Mouse (Mus musculus) lung, adult 2 months (tissue): ENCODE results near the gene Prkg1.

ENCODE experiments used
- CTCF ChIP-seq: fragments of 200-500 bp; IDR thresholded peaks from 2 replicates; pipeline ENCODE4 v1.5.1; 2011; ENCODE audit warnings: mild to moderate bottlenecking, low read length, control low read depth; ENCODE audit not compliant: insufficient read depth
- POLR2A ChIP-seq: fragments of 200-500 bp; IDR thresholded peaks from 2 replicates; pipeline ENCODE4 v1.6.1; 2011; ENCODE audit warnings: low read depth, mild to moderate bottlenecking, control low read depth, low read length, borderline replicate concordance; ENCODE audit errors: extremely low read depth

- TF ChIP-seq CTCF (no peak), POLR2A (no peak)
Observed at GRCm38 (mm10) chr19:31529890-31530289, 234.9 kb downstream of the Prkg1 start.
